Mouse (Mus musculus): ENCODE data around the gene Gm19345. TPM values are rescaled to one million over a fixed set of nuclear protein-coding genes. Genes with fewer than 3 reads are reported as not detected.

Gm19345 gene
- polyA plus RNA-seq, 1 experiment: not detected

- H3K27me3 ChIP-seq (ENCODE audit: control insufficient read depth): peaks cover 28% of the 10 kb centered on the region
- H3K4me3 ChIP-seq (replicated peaks): peak overlapping the region; percentile 22
- TF ChIP-seq TAL1 (IDR thresholded peaks at IDR 0.05; ENCODE audit: low read length) (no peak), GATA1 (IDR thresholded peaks at IDR 0.05; ENCODE audit: low read length) (no peak)
- H3K4me1 ChIP-seq (ENCODE audit: control insufficient read depth): peaks cover 6% of the 10 kb centered on the region
- peaks cover 4% of the 10 kb centered on the region; the same call in 1 of the 2 replicates for H3K9me3 ChIP-seq (ENCODE audit: control insufficient read depth, low read length)
- H3K36me3 ChIP-seq (ENCODE audit: control insufficient read depth): no peaks in the 10 kb centered on the region; the same call in 1 of the 2 replicates
Observed at GRCm38 (mm10) chr7:19816224-19816771, 35.5 kb upstream of the Gm19345 start.

GRCm38 (mm10) chr7:19817382-19818105 lies 34.3 kb upstream of the Gm19345 start:
- peaks cover 4% of the 10 kb centered on the region; the same call in 1 of the 2 replicates for H3K9me3 ChIP-seq (ENCODE audit: control insufficient read depth, low read length)
- peaks cover 38% of the 10 kb centered on the region for H3K27me3 ChIP-seq (ENCODE audit: control insufficient read depth)
- TF ChIP-seq TAL1 (IDR thresholded peaks at IDR 0.05; ENCODE audit: low read length): no peak
- no peak for TF ChIP-seq GATA1 (IDR thresholded peaks at IDR 0.05; ENCODE audit: low read length)
- H3K36me3 ChIP-seq (ENCODE audit: control insufficient read depth): no peaks in the 10 kb centered on the region; the same call in 1 of the 2 replicates
- H3K4me1 ChIP-seq (ENCODE audit: control insufficient read depth): peaks cover 4% of the 10 kb centered on the region
- H3K4me3 ChIP-seq (replicated peaks): peak overlapping the region; percentile 15

GRCm38 (mm10) chr7:19818440-19818839 lies 33.4 kb upstream of the Gm19345 start:
- H3K9me3 ChIP-seq (ENCODE audit: control insufficient read depth, low read length): peaks cover 4% of the 10 kb centered on the region; the same call in 1 of the 2 replicates
- TF ChIP-seq TAL1 (IDR thresholded peaks at IDR 0.05; ENCODE audit: low read length) (no peak), GATA1 (IDR thresholded peaks at IDR 0.05; ENCODE audit: low read length) (no peak)
- H3K4me1 ChIP-seq (ENCODE audit: control insufficient read depth): peaks cover 4% of the 10 kb centered on the region
- no peak overlapping the region for H3K4me3 ChIP-seq (replicated peaks)
- H3K36me3 ChIP-seq (ENCODE audit: control insufficient read depth): no peaks in the 10 kb centered on the region; the same call in 1 of the 2 replicates
- H3K27me3 ChIP-seq (ENCODE audit: control insufficient read depth): peaks cover 47% of the 10 kb centered on the region

DNA sequence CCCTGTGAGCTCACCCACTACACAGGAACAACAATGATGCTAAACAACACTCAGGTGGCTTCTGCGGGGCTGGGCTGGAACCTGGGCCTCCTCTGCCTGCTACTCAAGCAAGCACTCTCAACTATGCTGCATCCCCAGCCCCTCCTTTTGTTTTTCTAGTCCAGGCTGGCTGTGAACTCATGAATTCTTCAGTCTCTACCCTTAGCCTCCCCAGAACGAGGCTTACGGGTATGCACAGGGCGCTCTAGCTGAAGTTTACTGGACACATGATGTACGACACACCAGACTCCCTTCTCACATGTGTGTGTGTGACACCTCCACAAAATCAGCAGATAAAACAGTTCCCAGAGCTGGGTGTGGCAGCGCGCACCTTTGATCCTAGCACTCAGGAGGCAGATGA lies 32.9 kb upstream of the Gm19345 start:
- H3K27me3 ChIP-seq (ENCODE audit: control insufficient read depth): peaks cover 52% of the 10 kb centered on the region
- no peak overlapping the region for H3K4me3 ChIP-seq (replicated peaks)
- H3K9me3 ChIP-seq (ENCODE audit: control insufficient read depth, low read length): peaks cover 4% of the 10 kb centered on the region; the same call in 1 of the 2 replicates
- no peaks in the 10 kb centered on the region; the same call in 1 of the 2 replicates for H3K36me3 ChIP-seq (ENCODE audit: control insufficient read depth)
- TF ChIP-seq TAL1 (IDR thresholded peaks at IDR 0.05; ENCODE audit: low read length): no peak
- no peak for TF ChIP-seq GATA1 (IDR thresholded peaks at IDR 0.05; ENCODE audit: low read length)
- peaks cover 6% of the 10 kb centered on the region for H3K4me1 ChIP-seq (ENCODE audit: control insufficient read depth)

GRCm38 (mm10) chr7:19820347-19821048 lies 31.3 kb upstream of the Gm19345 start:
- Histone ChIP-seq H3K4me1 (ENCODE audit: control insufficient read depth) (peaks cover 8% of the 10 kb centered on the region), H3K27me3 (ENCODE audit: control insufficient read depth) (peaks cover 55% of the 10 kb centered on the region), H3K9me3 (ENCODE audit: control insufficient read depth, low read length) (peaks cover 4% of the 10 kb centered on the region; the same call in 1 of the 2 replicates), H3K4me3 (replicated peaks) (no peak overlapping the region), H3K36me3 (ENCODE audit: control insufficient read depth) (no peaks in the 10 kb centered on the region; the same call in 1 of the 2 replicates)
- TF ChIP-seq GATA1 (IDR thresholded peaks at IDR 0.05; ENCODE audit: low read length) (no peak), TAL1 (IDR thresholded peaks at IDR 0.05; ENCODE audit: low read length) (no peak)

DNA sequence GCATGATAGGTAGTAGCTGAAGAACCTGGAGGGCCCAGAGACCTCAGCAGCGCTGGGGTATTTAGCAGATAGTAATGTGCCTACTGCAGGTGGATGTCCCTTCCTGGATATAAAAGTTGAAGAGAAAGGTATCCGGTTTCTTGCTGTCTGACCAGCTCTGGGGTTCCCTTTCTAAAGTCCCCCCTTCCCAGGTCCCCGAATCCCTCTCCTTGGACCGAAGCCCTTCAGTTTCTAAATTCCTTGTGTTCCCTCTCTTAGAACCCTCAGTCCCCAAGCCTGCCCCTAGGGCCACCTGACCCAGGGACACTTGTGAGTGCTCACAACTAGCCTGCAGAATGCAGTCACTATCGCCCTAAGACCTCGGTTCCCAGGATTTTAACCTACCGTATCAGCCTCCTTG lies 30.2 kb upstream of the Gm19345 start:
- H3K4me1 ChIP-seq (ENCODE audit: control insufficient read depth): peaks cover 3% of the 10 kb centered on the region
- H3K9me3 ChIP-seq (ENCODE audit: control insufficient read depth, low read length): peaks cover 4% of the 10 kb centered on the region; the same call in 1 of the 2 replicates
- TF ChIP-seq GATA1 (IDR thresholded peaks at IDR 0.05; ENCODE audit: low read length) (no peak), TAL1 (IDR thresholded peaks at IDR 0.05; ENCODE audit: low read length) (no peak)
- H3K27me3 ChIP-seq (ENCODE audit: control insufficient read depth): peaks cover 43% of the 10 kb centered on the region
- no peaks in the 10 kb centered on the region; the same call in 1 of the 2 replicates for H3K36me3 ChIP-seq (ENCODE audit: control insufficient read depth)
- no peak overlapping the region for H3K4me3 ChIP-seq (replicated peaks)

DNA sequence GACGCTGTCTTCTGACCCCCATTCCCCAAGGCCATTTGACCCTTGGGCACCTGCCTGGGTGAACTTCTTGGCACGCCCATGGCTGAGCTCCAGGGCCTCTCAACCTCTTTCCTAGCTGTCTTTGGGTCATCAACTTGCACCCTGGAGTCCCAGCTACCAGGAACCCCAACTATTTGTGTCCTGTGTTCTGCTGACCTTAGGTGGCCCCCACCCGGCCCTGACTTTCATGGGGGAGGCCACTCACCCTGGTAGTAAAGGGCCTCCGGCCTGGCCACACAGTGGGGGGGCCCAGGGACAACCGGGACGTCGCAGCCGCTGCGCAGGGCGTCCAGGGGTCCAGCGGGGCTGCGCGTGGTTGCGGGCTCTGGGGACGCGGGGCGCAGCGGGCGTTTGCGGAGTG lies 29.6 kb upstream of the Gm19345 start:
- TF ChIP-seq GATA1 (IDR thresholded peaks at IDR 0.05; ENCODE audit: low read length) (no peak), TAL1 (IDR thresholded peaks at IDR 0.05; ENCODE audit: low read length) (no peak)
- Histone ChIP-seq H3K4me3 (replicated peaks) (peak overlapping the region; percentile 52), H3K4me1 (ENCODE audit: control insufficient read depth) (peaks cover 3% of the 10 kb centered on the region), H3K9me3 (ENCODE audit: control insufficient read depth, low read length) (peaks cover 4% of the 10 kb centered on the region; the same call in 1 of the 2 replicates), H3K36me3 (ENCODE audit: control insufficient read depth) (no peaks in the 10 kb centered on the region; the same call in 1 of the 2 replicates), H3K27me3 (ENCODE audit: control insufficient read depth) (peaks cover 38% of the 10 kb centered on the region)

DNA sequence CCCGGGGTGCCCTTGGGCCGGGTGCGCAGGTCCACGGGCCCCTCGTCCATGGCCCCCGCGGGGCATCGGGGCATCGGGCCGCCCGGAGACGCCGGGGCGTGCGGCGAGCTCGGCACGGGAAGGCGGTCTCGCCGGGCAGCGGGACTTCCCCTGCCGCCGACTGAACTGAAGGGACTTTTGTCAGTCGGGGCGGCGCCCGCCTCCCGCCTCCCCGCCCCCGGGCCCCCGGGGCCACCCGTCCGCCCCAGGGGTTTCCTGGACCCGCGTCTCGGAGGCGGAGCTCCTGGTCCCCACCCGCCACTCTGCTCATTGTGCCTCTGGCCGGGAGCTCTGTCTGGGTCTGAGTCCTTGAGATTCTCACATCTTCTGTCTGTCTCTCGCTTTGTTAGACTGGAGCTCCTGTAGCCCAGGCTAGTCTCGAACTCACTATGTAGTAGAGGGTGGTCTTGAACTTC lies 29.2 kb upstream of the Gm19345 start, which contains the start of gene Bcl3:
TSS of gene Bcl3 (minus strand) at position 167 of the 455 bp plus-strand sequence.
- Histone ChIP-seq H3K27me3 (ENCODE audit: control insufficient read depth) (peaks cover 34% of the 10 kb centered on the region), H3K36me3 (ENCODE audit: control insufficient read depth) (no peaks in the 10 kb centered on the region; the same call in 1 of the 2 replicates), H3K4me3 (replicated peaks) (peak within 1 kb of the TSS; percentile 52), H3K9me3 (ENCODE audit: control insufficient read depth, low read length) (peaks cover 4% of the 10 kb centered on the region; the same call in 1 of the 2 replicates), H3K4me1 (ENCODE audit: control insufficient read depth) (peaks cover 3% of the 10 kb centered on the region)
- TF ChIP-seq TAL1 (IDR thresholded peaks at IDR 0.05; ENCODE audit: low read length) (no peak), GATA1 (IDR thresholded peaks at IDR 0.05; ENCODE audit: low read length) (no peak)

Measured in erythroblast, embryonic 14.5 days (primary cell).